In the genomic region with DNA sequence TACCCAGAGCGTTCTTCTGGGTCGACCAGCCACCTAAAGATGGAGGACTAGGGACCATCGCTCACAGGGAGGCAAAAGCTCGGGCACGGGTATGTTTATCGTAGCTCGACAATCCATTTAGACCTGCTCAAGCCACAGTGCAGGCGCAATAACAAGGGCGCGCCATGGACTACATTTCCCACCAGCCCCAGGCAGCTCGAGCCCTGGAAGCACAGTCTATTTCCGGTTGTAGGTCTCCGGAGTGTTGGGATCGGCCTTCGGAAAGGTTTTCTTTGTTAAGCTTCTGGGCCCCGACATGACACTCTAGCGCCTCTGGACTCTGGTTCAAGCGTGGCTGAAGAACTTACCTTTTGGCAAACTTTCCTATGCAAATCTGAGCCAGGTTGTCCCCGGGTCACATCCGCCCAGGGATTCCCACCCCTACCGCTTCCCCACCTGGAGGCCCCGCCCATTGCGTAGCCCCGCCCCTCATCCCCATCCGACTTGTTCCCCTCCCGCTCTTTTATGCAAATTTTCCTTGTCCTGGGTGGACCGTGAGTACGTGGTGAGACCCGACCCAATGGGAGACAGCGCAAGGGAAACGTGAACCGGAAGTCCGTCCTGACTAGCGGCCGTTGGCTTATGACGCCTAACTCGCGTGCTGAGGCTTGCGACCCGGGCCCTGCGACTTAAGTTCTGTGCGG, we compare ENCODE assay signal across 8 mouse cellular contexts. TPM values are rescaled to one million over a fixed set of nuclear protein-coding genes. Genes with fewer than 3 reads are reported as not detected.
DNase-seq lines count a peak whose midpoint lies in the region; ATAC-seq and TF ChIP-seq lines count a peak whose summit lies in the region.

A gene (plus strand): TSS at position 591 of the 683 bp plus-strand sequence.

- H3K27me3 ChIP-seq in hindbrain, embryonic 10.5 days (ENCODE audit: insufficient read depth, poor library complexity, severe bottlenecking) = no peaks in the 10 kb centered on the region
- H3K27me3 ChIP-seq in lung, postnatal 0 days (replicated peaks; ENCODE audit: insufficient read depth, low read length) = no peaks in the 10 kb centered on the region

- H3K4me2 ChIP-seq in lung, postnatal 0 days (replicated peaks; ENCODE audit: low read depth, low read length) = peak within 1 kb of the TSS; percentile 94

- peak; percentile 98 for DNase-seq in MN1 (ENCODE audit: low spot score)
- peak; percentile 95 for DNase-seq in cerebellum, adult 9-10 months
- peak; percentile 95 for DNase-seq in hindbrain, embryonic 10.5 days (ENCODE audit: low spot score)
- peak; percentile 96 for DNase-seq in layer of hippocampus, adult 9-11 months
- peak; percentile 100 for DNase-seq in lung, postnatal 0 days (ENCODE audit: low spot score)
- peak; percentile 87 for DNase-seq in ovary, postnatal 36 days (ENCODE audit: low spot score)
- peak; percentile 89 for DNase-seq in thymus, postnatal 25 days

- H3K27ac ChIP-seq in hindbrain, embryonic 10.5 days = peak within 1 kb of the TSS; percentile 90
- H3K27ac ChIP-seq in lung, postnatal 0 days (ENCODE audit: low read length) = peak within 1 kb of the TSS; percentile 96

- peaks cover 15% of the 10 kb centered on the region for H3K9me3 ChIP-seq in hindbrain, embryonic 10.5 days
- peaks cover 2% of the 10 kb centered on the region; the same call in 1 of the 2 replicates for H3K9me3 ChIP-seq in lung, postnatal 0 days (ENCODE audit: low read length)

- peak; percentile 98 for ATAC-seq in frontal cortex, adult (ENCODE audit: low TSS enrichment)
- peak; percentile 99 for ATAC-seq in lung, postnatal 0 days

- H3K36me3 ChIP-seq in hindbrain, embryonic 10.5 days = peaks cover 32% of the 10 kb centered on the region
- peaks cover 7% of the 10 kb centered on the region; the same call in 1 of the 2 replicates for H3K36me3 ChIP-seq in lung, postnatal 0 days (ENCODE audit: insufficient read depth, low read length)

- H3K9ac ChIP-seq in lung, postnatal 0 days (replicated peaks; ENCODE audit: low read depth) = peak within 1 kb of the TSS; percentile 79

- no peak; the same call in 1 of the 2 replicates for TF ChIP-seq CTCF in lung, postnatal 0 days (IDR thresholded peaks at IDR 0.05)

- TF ChIP-seq EP300 in lung, postnatal 0 days (IDR thresholded peaks at IDR 0.05) = no peak

- peak within 1 kb of the TSS; percentile 93 for H3K4me3 ChIP-seq in hindbrain, embryonic 10.5 days
- H3K4me3 ChIP-seq in lung, postnatal 0 days (ENCODE audit: low read depth, low read length) = peak within 1 kb of the TSS; percentile 81

- WGBS in hindbrain, embryonic 10.5 days = under 1% methylated on average over 42 of the region's 42 CpGs
- 0% methylated on average over 42 of the region's 42 CpGs for WGBS in lung, postnatal 0 days

- H3K4me1 ChIP-seq in hindbrain, embryonic 10.5 days (replicated peaks) = peaks cover 27% of the 10 kb centered on the region
- peaks cover 13% of the 10 kb centered on the region; the same call in 1 of the 2 replicates for H3K4me1 ChIP-seq in lung, postnatal 0 days (ENCODE audit: insufficient read depth, low read depth, low read length)

RNA-seq across cellular contexts. Expression of the gene that starts here (rescaled TPM):
- 45.9 and 50.3 TPM in 2 replicates for polyA plus RNA-seq in hindbrain, embryonic 10.5 days (2016; fragmentation: Nextera tagmentation; extraction: Ambion mirVana)
- 25.3 and 25.4 TPM in 2 replicates for polyA plus RNA-seq in lung, postnatal 0 days (2015; fragmentation: Nextera tagmentation; extraction: Ambion mirVana)

Comparison
In these comparisons a context has a peak if more than half of its experiments do, and no peak if none do; other contexts are left out.
1. Peak in every context shown above with its lines: DNase-seq, ATAC-seq, H3K4me3 ChIP-seq and H3K27ac ChIP-seq.